Mouse (Mus musculus): ENCODE results near the gene Pllp. TPM values are rescaled to one million over a fixed set of nuclear protein-coding genes. Genes with fewer than 3 reads are reported as not detected.

The Pllp gene
- polyA plus RNA-seq, 1 experiment from 2014 or later, result 17.3 TPM

DNA sequence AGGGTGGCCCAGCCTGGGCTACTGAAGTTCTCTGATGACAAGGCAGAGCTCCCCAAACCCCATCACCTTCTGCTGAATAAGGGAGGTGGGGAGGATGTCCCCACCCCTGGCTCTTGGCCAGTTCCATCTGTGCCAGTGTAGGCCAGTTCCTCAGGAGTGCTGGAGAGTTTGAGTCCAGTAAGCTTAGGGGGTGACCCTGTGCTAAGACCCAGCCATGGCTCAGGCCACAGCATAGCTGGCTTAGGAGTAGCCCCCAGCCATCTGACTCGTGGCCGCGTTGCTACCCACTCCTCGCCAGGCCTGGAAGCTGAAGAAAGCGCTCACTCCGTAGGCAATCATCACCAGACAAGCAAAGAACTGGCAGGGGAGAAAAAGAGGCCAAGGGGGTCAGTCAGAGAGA lies 20.2 kb downstream of the Pllp start:
- H3K27me3 ChIP-seq, result no peaks in the 10 kb centered on the region
- H3K27ac ChIP-seq, result no peak overlapping the region
- no peak overlapping the region for H3K9ac ChIP-seq
- no peaks in the 10 kb centered on the region for H3K4me1 ChIP-seq
- peaks cover 47% of the 10 kb centered on the region for H3K36me3 ChIP-seq
- no peak overlapping the region for H3K4me3 ChIP-seq
- no peak overlapping the region for H3K4me2 ChIP-seq
- 85% methylated on average over 6 of the region's 6 CpGs for WGBS
- ATAC-seq (ENCODE audit: insufficient number of reproducible peaks, low FRiP score, low TSS enrichment, low read depth), result peak; percentile 70
- H3K9me3 ChIP-seq, result no peaks in the 10 kb centered on the region

DNA sequence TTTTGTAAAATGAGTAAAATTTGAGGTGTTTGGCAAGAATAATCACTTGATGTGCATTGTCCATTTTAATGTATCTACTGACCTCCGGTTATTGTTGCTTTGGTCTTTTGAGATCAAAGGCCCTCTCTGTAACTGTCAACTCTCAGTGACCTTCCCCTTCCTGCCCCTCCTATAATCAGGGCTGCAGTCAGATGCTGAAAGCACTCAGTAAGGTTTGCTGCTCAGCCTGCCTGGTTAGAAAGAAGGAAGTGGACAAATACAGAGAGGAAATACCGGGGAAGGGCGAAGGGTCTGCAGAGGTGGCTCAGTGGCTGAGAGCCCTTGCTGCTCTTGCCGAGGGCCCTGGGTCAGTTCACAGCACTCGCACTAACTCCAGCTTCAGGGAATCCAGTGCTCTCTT lies 21.7 kb downstream of the Pllp start:
- H3K4me1 ChIP-seq, result no peaks in the 10 kb centered on the region
- H3K9ac ChIP-seq, result no peak overlapping the region
- WGBS, result 67% methylated on average over 5 of the region's 5 CpGs
- peaks cover 58% of the 10 kb centered on the region for H3K36me3 ChIP-seq
- no peak overlapping the region for H3K4me2 ChIP-seq
- H3K27me3 ChIP-seq, result no peaks in the 10 kb centered on the region
- ATAC-seq (ENCODE audit: insufficient number of reproducible peaks, low FRiP score, low TSS enrichment, low read depth), result no peak
- H3K4me3 ChIP-seq, result no peak overlapping the region
- no peaks in the 10 kb centered on the region for H3K9me3 ChIP-seq
- H3K27ac ChIP-seq, result no peak overlapping the region

GRCm38 (mm10) chr8:94666456-94667308 lies 29.4 kb downstream of the Pllp start, which contains the start of gene Arl2bp:
Gene Arl2bp (plus strand): TSS chr8:94666600.
- Histone ChIP-seq H3K27me3 (no peaks in the 10 kb centered on the region), H3K4me3 (peak within 1 kb of the TSS; percentile 80), H3K36me3 (peaks cover 30% of the 10 kb centered on the region), H3K9ac (peak within 1 kb of the TSS; percentile 82), H3K27ac (peak within 1 kb of the TSS; percentile 85), H3K4me2 (peak within 1 kb of the TSS; percentile 63), H3K4me1 (peaks cover 6% of the 10 kb centered on the region), H3K9me3 (no peaks in the 10 kb centered on the region)
- peak; percentile 98 for ATAC-seq (ENCODE audit: insufficient number of reproducible peaks, low FRiP score, low TSS enrichment, low read depth)
- WGBS, result under 1% methylated on average over 73 of the region's 74 CpGs

DNA sequence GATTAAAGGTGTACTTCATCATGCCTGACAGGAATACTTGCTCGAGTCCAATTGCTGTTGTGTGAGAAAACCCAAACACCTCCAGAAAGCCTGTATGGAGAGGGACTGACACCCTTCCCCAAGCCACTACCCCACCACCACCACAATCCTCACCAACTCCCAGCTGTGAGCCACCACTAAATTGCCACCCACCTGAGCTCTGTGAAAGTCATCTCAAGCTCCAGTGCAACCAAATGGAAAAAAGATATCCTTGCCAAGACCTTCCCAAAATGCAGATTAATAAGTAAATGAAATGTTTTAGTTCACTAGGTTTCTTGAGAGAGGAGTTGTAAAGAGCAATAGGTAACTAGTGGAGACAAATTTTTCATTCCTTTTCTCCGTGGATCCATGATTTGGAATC lies 31.4 kb downstream of the Pllp start:
- Histone ChIP-seq H3K9ac (no peak overlapping the region), H3K4me3 (no peak overlapping the region), H3K9me3 (no peaks in the 10 kb centered on the region), H3K27me3 (no peaks in the 10 kb centered on the region), H3K27ac (no peak overlapping the region), H3K4me2 (no peak overlapping the region), H3K4me1 (peaks cover 6% of the 10 kb centered on the region), H3K36me3 (peaks cover 14% of the 10 kb centered on the region)
- ATAC-seq (ENCODE audit: insufficient number of reproducible peaks, low FRiP score, low TSS enrichment, low read depth), result no peak
- WGBS, result 74% methylated on average over 2 of the region's 2 CpGs

GRCm38 (mm10) chr8:94660418-94660817 lies 35.7 kb downstream of the Pllp start:
- Histone ChIP-seq H3K36me3 (peaks cover 33% of the 10 kb centered on the region), H3K4me1 (no peaks in the 10 kb centered on the region), H3K27me3 (no peaks in the 10 kb centered on the region), H3K27ac (no peak overlapping the region), H3K9ac (no peak overlapping the region), H3K4me3 (no peak overlapping the region), H3K9me3 (no peaks in the 10 kb centered on the region), H3K4me2 (no peak overlapping the region)
- no peak for ATAC-seq (ENCODE audit: insufficient number of reproducible peaks, low FRiP score, low TSS enrichment, low read depth)
- WGBS, result 95% methylated on average over 4 of the region's 4 CpGs

DNA sequence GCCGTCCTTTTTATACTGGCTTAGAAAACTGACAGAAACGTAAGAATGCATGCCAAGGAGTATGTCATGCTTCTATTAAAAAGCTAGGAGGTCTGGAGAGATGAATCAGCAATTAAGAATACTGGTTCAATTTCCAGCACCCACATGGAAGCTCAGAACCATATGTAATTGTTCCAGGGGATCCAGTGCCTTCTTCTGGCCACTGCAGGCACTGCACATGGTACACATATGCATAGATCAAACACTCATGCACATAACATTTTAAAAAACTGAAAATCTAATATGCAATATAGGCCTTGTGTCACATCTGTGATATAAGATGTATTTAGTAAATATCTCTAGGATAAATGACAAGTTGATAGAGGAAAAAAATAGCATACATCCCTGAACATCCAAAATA lies 38.0 kb downstream of the Pllp start:
- H3K4me1 ChIP-seq, result no peaks in the 10 kb centered on the region
- no peak overlapping the region for H3K4me3 ChIP-seq
- no peak for ATAC-seq (ENCODE audit: insufficient number of reproducible peaks, low FRiP score, low TSS enrichment, low read depth)
- H3K27ac ChIP-seq, result no peak overlapping the region
- no peak overlapping the region for H3K9ac ChIP-seq
- WGBS, result 78% methylated on average over 2 of the region's 2 CpGs
- no peak overlapping the region for H3K4me2 ChIP-seq
- H3K36me3 ChIP-seq, result peaks cover 50% of the 10 kb centered on the region
- H3K9me3 ChIP-seq, result no peaks in the 10 kb centered on the region
- no peaks in the 10 kb centered on the region for H3K27me3 ChIP-seq

- Histone ChIP-seq H3K4me1 (no peaks in the 10 kb centered on the region), H3K9ac (no peak overlapping the region), H3K4me2 (no peak overlapping the region), H3K9me3 (no peaks in the 10 kb centered on the region), H3K27me3 (no peaks in the 10 kb centered on the region), H3K36me3 (peaks cover 74% of the 10 kb centered on the region), H3K4me3 (no peak overlapping the region), H3K27ac (no peak overlapping the region)
- ATAC-seq (ENCODE audit: insufficient number of reproducible peaks, low FRiP score, low TSS enrichment, low read depth), result no peak
Observed at GRCm38 (mm10) chr8:94654994-94655393, 41.1 kb downstream of the Pllp start.

GRCm38 (mm10) chr8:94652951-94653350 lies 43.1 kb downstream of the Pllp start:
- no peak overlapping the region for H3K9ac ChIP-seq
- H3K9me3 ChIP-seq, result no peaks in the 10 kb centered on the region
- no peak for ATAC-seq (ENCODE audit: insufficient number of reproducible peaks, low FRiP score, low TSS enrichment, low read depth)
- no peaks in the 10 kb centered on the region for H3K27me3 ChIP-seq
- 91% methylated on average over 3 of the region's 3 CpGs for WGBS
- H3K27ac ChIP-seq, result no peak overlapping the region
- H3K4me3 ChIP-seq, result no peak overlapping the region
- peaks cover 78% of the 10 kb centered on the region for H3K36me3 ChIP-seq
- H3K4me1 ChIP-seq, result no peaks in the 10 kb centered on the region
- no peak overlapping the region for H3K4me2 ChIP-seq

DNA sequence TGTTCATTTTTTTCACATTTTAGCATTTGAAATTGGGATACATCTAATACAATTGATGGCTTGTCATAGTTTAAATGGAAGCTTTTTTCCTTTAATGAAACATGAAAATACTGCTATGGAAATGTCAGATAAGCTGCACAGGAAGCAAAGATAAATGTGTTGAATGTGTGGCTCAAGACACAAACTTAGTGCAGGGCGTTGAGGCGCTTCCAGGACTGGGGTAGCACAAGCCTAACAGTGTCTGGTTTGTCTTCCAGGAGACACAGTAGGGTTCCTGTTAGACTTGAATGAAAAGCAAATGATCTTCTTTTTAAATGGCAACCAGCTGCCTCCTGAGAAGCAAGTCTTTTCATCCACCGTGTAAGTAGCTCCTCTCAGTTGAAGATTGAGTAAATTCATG lies 46.6 kb downstream of the Pllp start:
- Histone ChIP-seq H3K4me2 (no peak overlapping the region), H3K27me3 (no peaks in the 10 kb centered on the region), H3K4me1 (no peaks in the 10 kb centered on the region), H3K27ac (no peak overlapping the region), H3K9me3 (no peaks in the 10 kb centered on the region), H3K36me3 (peaks cover 72% of the 10 kb centered on the region), H3K9ac (no peak overlapping the region), H3K4me3 (no peak overlapping the region)
- WGBS, result 70% methylated on average over 3 of the region's 3 CpGs
- no peak for ATAC-seq (ENCODE audit: insufficient number of reproducible peaks, low FRiP score, low TSS enrichment, low read depth)

DNA sequence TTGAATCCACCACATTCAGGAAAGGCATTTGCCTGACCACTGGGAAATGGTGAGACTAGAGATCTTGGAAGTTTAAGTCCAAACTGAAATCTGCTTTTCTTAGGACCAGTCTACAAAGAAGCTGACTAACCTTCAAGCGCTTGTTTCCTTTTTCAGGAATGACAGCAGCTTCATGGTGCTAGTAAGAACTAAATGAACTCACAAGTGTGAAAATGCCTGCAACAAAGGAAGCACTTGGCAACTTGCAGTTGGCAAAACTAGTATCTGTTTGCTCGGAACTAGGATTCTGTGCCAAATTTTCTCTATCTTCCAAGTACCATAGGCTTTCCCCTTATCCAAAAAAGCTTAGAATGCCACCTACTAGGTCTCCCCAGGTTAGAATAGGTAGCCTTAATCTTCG lies 49.9 kb downstream of the Pllp start:
- no peak overlapping the region for H3K9ac ChIP-seq
- WGBS, result 90% methylated on average over 3 of the region's 3 CpGs
- peaks cover 63% of the 10 kb centered on the region for H3K36me3 ChIP-seq
- H3K9me3 ChIP-seq, result no peaks in the 10 kb centered on the region
- H3K4me2 ChIP-seq, result no peak overlapping the region
- H3K4me3 ChIP-seq, result no peak overlapping the region
- no peak for ATAC-seq (ENCODE audit: insufficient number of reproducible peaks, low FRiP score, low TSS enrichment, low read depth)
- H3K27ac ChIP-seq, result no peak overlapping the region
- no peaks in the 10 kb centered on the region for H3K4me1 ChIP-seq
- no peaks in the 10 kb centered on the region for H3K27me3 ChIP-seq

GRCm38 (mm10) chr8:94645202-94645601 lies 50.9 kb downstream of the Pllp start:
- Histone ChIP-seq H3K4me3 (no peak overlapping the region), H3K4me2 (no peak overlapping the region), H3K9me3 (no peaks in the 10 kb centered on the region), H3K27me3 (no peaks in the 10 kb centered on the region), H3K36me3 (peaks cover 67% of the 10 kb centered on the region), H3K27ac (no peak overlapping the region), H3K9ac (no peak overlapping the region), H3K4me1 (no peaks in the 10 kb centered on the region)
- whole genome bisulfite sequencing, result 44% methylated on average over 1 of the region's 1 CpGs
- ATAC-seq (ENCODE audit: insufficient number of reproducible peaks, low FRiP score, low TSS enrichment, low read depth), result no peak

- 89% methylated on average over 3 of the region's 3 CpGs for WGBS
Observed at GRCm38 (mm10) chr8:94641938-94642337, 54.1 kb downstream of the Pllp start.

More at GRCm38 (mm10) chr8:94641938-94642337, 54.1 kb downstream of the Pllp start:
- no peak for ATAC-seq (ENCODE audit: insufficient number of reproducible peaks, low FRiP score, low TSS enrichment, low read depth)
- Histone ChIP-seq H3K27ac (no peak overlapping the region), H3K9me3 (no peaks in the 10 kb centered on the region), H3K4me1 (no peaks in the 10 kb centered on the region), H3K36me3 (peaks cover 76% of the 10 kb centered on the region), H3K9ac (no peak overlapping the region), H3K4me3 (no peak overlapping the region), H3K4me2 (no peak overlapping the region), H3K27me3 (no peaks in the 10 kb centered on the region)
